Mouse (Mus musculus): ENCODE measurements around the gene Fuca1.

DNA sequence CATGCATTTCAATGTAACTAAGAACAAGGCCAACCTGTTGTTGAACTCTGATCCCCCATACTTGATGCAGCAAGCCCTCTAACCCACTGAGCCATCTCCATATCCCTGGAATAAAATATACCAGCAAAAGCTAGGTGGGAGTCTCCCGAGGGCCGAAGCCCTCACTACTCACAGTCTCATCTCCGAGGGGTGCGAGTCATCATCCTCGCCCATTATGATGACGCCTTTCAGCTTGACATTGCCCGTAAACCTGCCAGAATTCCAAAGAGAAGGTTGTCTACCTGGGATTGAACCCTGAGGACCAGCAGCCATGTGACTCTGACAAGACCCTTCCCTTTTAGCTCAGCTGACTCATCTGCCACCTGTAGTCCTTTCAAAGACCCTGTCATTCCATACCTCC is 65.2 kb downstream of the Fuca1 start:
- no peak for TF ChIP-seq CTCF (IDR thresholded peaks at IDR 0.05; ENCODE audit: borderline replicate concordance, insufficient read depth, low read length)
- TF ChIP-seq POLR2A (IDR thresholded peaks at IDR 0.05; ENCODE audit: low read depth, low read length): no peak

Data from embryonic fibroblast, embryonic 13.5 days (primary cell).